Mouse (Mus musculus) forebrain, postnatal 0 days (tissue): Measurements from ENCODE around the gene Zfp330. TPM values are rescaled to one million over a fixed set of nuclear protein-coding genes. Genes with fewer than 3 reads are reported as not detected.

ENCODE experiments used
- ATAC-seq: fragments of 200-750 bp; cut with Nextera tagmentation; 2 replicates; pipeline ENCODE4 v1.8.0; 2017; ENCODE audit warnings: mild to moderate bottlenecking, moderate library complexity
- DNase-seq: peaks from one replicate; pipeline ENCODE4 v3.0.0-alpha.2; 2015
- H3K27ac ChIP-seq: fragments of 300-500 bp; sonication (generic); 2 replicates; pipeline ENCODE4 v1.5.1; 2014; ENCODE audit warnings: low read depth, mild to moderate bottlenecking, antibody characterized with exemption, low read length, moderate library complexity, mixed read lengths
- H3K27me3 ChIP-seq: fragments of 300-500 bp; sonication (generic); 2 replicates; pipeline ENCODE4 v1.6.1; 2014; ENCODE audit warnings: mild to moderate bottlenecking, low read length, mixed read lengths; ENCODE audit not compliant: insufficient read depth
- H3K36me3 ChIP-seq: fragments of 300-500 bp; sonication (generic); 2 replicates; pipeline ENCODE4 v1.6.1; 2014; ENCODE audit warnings: mild to moderate bottlenecking, moderate library complexity; ENCODE audit not compliant: insufficient read depth
- H3K4me1 ChIP-seq: fragments of 300-500 bp; sonication (generic); 2 replicates; pipeline ENCODE4 v1.6.1; 2014; ENCODE audit warnings: antibody characterized with exemption; ENCODE audit not compliant: insufficient read depth
- H3K4me2 ChIP-seq: fragments of 300-500 bp; sonication (generic); 2 replicates; pipeline ENCODE4 v1.6.1; 2014; ENCODE audit warnings: low read depth, mild to moderate bottlenecking, moderate library complexity
- H3K4me3 ChIP-seq: fragments of 300-500 bp; sonication (generic); 2 replicates; pipeline ENCODE4 v1.5.1; 2014; ENCODE audit warnings: low read depth, low read length, mixed read lengths
- H3K9ac ChIP-seq: fragments of 300-500 bp; sonication (generic); 2 replicates; pipeline ENCODE4 v1.6.1; 2014; ENCODE audit warnings: mild to moderate bottlenecking
- H3K9me3 ChIP-seq: fragments of 300-500 bp; sonication (generic); 2 replicates; pipeline ENCODE4 v1.6.1; 2016; ENCODE audit warnings: low read length
- CTCF ChIP-seq: sonication (generic); IDR thresholded peaks from 2 replicates; pipeline ENCODE4 v1.5.1; 2016; ENCODE audit warnings: antibody characterized with exemption, control low read depth, low read depth
- WGBS: fragments of 180-500 bp; shearing (Covaris S2); extraction: QIAGEN DNeasy Blood & Tissue Kit; methylation state at CpG from one replicate; pipeline ENCODE4 v1.1.7; 2014; 5-methylcytosine and 5-hydroxymethylcytosine counted together
- polyA plus RNA-seq: library from polyadenylated mRNA; unstranded; fragments of >200 nt; fragmentation: Nextera tagmentation; extraction: Ambion mirVana; gene quantifications from 2 replicates; pipeline ENCODE4 v1.2.1, GENCODE M21; 2015
- total RNA-seq: library from RNA; depleted of rRNA; stranded (reverse); fragments of >200 nt; gene quantifications from 2 replicates; pipeline ENCODE4 v1.2.3, GENCODE M21; 2014; rRNA removed

The Zfp330 gene
- total and polyA plus RNA-seq, 2 experiments from 2014 or later, result 73.8 to 81.2 TPM

GRCm38 (mm10) chr8:82754946-82755345 is 19.0 kb downstream of the Zfp330 start:
- ATAC-seq (no peak), DNase-seq (no peak)
- Histone ChIP-seq H3K4me3 (no peak overlapping the region), H3K36me3 (no peaks in the 10 kb centered on the region), H3K4me2 (no peak overlapping the region), H3K9ac (no peak overlapping the region), H3K9me3 (no peaks in the 10 kb centered on the region), H3K27ac (no peak overlapping the region), H3K4me1 (no peaks in the 10 kb centered on the region), H3K27me3 (no peaks in the 10 kb centered on the region)
- WGBS, result 98% methylated on average over 14 of the region's 14 CpGs
- TF ChIP-seq CTCF, result no peak

DNA sequence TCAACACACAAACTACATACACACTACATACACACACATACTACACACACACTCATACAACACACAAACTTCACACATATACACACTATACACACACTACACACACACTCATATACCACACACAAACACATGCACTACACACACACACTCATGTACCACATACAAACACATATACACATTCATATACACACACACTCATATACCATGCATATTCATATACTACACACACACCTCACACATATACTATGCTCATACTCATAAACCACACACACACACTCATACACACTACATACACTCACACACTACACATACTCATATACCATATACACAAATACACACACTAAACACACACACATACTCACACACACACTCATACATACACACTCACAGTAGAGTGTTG is 27.3 kb downstream of the Zfp330 start:
- H3K36me3 ChIP-seq, result no peaks in the 10 kb centered on the region
- DNase-seq (no peak), ATAC-seq (no peak)
- H3K27me3 ChIP-seq, result no peaks in the 10 kb centered on the region
- H3K9ac ChIP-seq, result no peak overlapping the region
- no peak for TF ChIP-seq CTCF
- no peak overlapping the region for H3K4me2 ChIP-seq
- H3K4me1 ChIP-seq, result no peaks in the 10 kb centered on the region
- H3K27ac ChIP-seq, result no peak overlapping the region
- no peak overlapping the region for H3K4me3 ChIP-seq
- no peaks in the 10 kb centered on the region for H3K9me3 ChIP-seq

DNA sequence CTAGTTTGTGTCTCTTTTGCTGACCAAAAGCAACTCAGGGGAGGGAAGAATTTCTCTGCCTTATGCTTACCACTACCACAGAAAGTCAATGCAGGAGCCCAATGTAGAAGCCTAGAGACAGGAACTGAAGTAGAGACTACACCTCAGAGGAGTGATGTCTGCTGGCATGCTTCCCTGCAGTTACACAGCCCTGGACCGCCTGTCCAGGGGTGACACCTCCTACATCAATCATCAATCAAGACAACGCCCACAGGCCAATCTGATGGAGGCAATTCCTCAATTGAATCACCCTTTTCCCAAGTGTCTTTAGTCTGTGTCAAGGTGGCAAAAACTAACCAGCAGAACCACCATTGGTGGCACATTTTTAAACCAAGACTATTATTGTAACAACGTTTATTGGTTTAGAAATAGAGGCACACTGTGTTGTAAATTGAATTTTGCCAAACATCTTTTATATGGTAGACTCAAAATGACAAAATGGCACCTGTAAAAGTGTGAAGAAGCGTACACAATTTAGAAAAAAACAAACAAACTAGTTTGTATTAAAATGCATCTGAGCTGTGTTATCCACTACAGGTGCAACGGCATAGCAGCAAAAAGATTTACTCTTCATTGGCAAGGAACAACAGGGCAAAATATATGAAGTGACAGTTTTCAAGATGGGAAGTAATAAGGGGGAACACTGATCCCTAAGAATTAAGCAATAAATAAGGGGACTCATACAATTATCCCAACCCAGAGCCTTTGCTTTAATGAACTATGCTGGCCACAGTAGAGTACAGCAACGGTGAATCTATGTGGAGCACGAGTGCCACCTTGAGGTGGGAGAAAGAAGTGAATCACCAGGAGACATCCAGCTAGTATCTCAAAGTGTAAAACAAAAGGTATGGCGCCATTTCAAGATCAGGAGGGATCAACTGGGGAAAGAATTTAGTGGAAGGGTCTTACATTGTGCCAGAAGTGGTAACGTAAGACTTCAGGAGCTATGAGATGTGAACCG is 29.8 kb downstream of the Zfp330 start:
- ATAC-seq (peak; percentile 90), DNase-seq (peak; percentile 86)
- Histone ChIP-seq H3K36me3 (no peaks in the 10 kb centered on the region), H3K4me3 (no peak overlapping the region), H3K4me1 (no peaks in the 10 kb centered on the region), H3K9me3 (no peaks in the 10 kb centered on the region), H3K9ac (no peak overlapping the region), H3K27me3 (no peaks in the 10 kb centered on the region), H3K27ac (no peak overlapping the region), H3K4me2 (no peak overlapping the region)
- WGBS, result 49% methylated on average over 10 of the region's 10 CpGs
- peak; percentile 94 for TF ChIP-seq CTCF

Other genes with a start within 250 kb of the Zfp330 start
- gene Rnf150, start 89.2 kb upstream of the Zfp330 start, total RNA-seq, result 10.2 and 12.3 TPM in 2 replicates
- gene Rnf150, start 89.2 kb upstream of the Zfp330 start, polyA plus RNA-seq, result 0.67 and 1.3 TPM in 2 replicates